Mouse (Mus musculus) liver, embryonic 12.5 days (tissue): ENCODE measurements around the gene Scd3. TPM values are rescaled to one million over a fixed set of nuclear protein-coding genes. Genes with fewer than 3 reads are reported as not detected.

ENCODE experiments used
- ATAC-seq: fragments of 200-750 bp; cut with Nextera tagmentation; 2 replicates; pipeline ENCODE4 v1.8.0; 2017; ENCODE audit warnings: moderate number of reproducible peaks, mild to moderate bottlenecking, moderate library complexity
- H3K27ac ChIP-seq: fragments of 300-500 bp; sonication (generic); 2 replicates; pipeline ENCODE4 v1.5.1; 2016; ENCODE audit warnings: mild to moderate bottlenecking
- H3K27me3 ChIP-seq: fragments of 300-500 bp; sonication (generic); replicated peaks from 2 replicates; pipeline ENCODE4 v1.6.1; 2016; ENCODE audit warnings: mild to moderate bottlenecking, moderate library complexity
- H3K36me3 ChIP-seq: fragments of 300-500 bp; sonication (generic); 2 replicates; pipeline ENCODE4 v1.6.1; 2016; ENCODE audit warnings: mild to moderate bottlenecking, moderate library complexity
- H3K4me1 ChIP-seq: fragments of 300-500 bp; sonication (generic); 2 replicates; pipeline ENCODE4 v1.6.1; 2016
- H3K4me2 ChIP-seq: fragments of 300-500 bp; sonication (generic); 2 replicates; pipeline ENCODE4 v1.6.1; 2016; ENCODE audit warnings: mild to moderate bottlenecking, moderate library complexity
- H3K4me3 ChIP-seq: fragments of 300-500 bp; sonication (generic); 2 replicates; pipeline ENCODE4 v1.5.1; 2016; ENCODE audit warnings: mild to moderate bottlenecking, moderate library complexity
- H3K9ac ChIP-seq: fragments of 300-500 bp; sonication (generic); 2 replicates; pipeline ENCODE4 v1.6.1; 2016; ENCODE audit warnings: mild to moderate bottlenecking, moderate library complexity
- H3K9me3 ChIP-seq: fragments of 300-500 bp; sonication (generic); replicated peaks from 2 replicates; pipeline ENCODE4 v1.6.1; 2016; ENCODE audit warnings: mild to moderate bottlenecking, moderate library complexity
- WGBS: fragments of 180-500 bp; shearing (Covaris S2); methylation state at CpG from one replicate; pipeline ENCODE4 v1.1.7; 2016; ENCODE audit not compliant: insufficient replicate concordance; 5-methylcytosine and 5-hydroxymethylcytosine counted together
- polyA plus RNA-seq: library from polyadenylated mRNA; unstranded; fragments of >200 nt; fragmentation: Nextera tagmentation; extraction: Ambion mirVana; gene quantifications from 2 replicates; pipeline ENCODE4 v1.2.1, GENCODE M21; 2016

Gene Scd3
- polyA plus RNA-seq, 1 experiment from 2014 or later = not detected

DNA sequence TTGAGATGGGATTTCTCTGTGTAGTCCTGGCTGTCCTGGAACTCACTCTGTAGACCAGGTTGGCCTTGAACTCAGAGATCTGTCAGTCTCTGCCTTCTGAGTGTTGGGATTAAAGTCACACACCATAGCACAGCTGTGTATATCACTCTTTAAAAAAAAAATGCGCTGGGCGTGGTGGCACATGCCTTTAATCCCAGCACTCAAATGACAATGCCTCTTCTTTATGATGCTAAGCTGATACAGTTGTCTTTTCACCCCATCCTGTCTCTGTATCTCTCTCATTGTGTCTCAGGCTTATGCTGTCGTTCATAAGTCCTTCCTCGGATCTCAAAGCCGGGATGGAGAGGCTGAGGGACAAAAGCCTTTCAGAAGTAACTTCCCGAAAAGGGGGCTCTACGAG is 58.7 kb downstream of the Scd3 start:
- Histone ChIP-seq H3K36me3 (no peaks in the 10 kb centered on the region), H3K9ac (no peak overlapping the region), H3K4me3 (no peak overlapping the region), H3K4me1 (peaks cover 33% of the 10 kb centered on the region), H3K4me2 (no peak overlapping the region), H3K9me3 (no peaks in the 10 kb centered on the region), H3K27ac (no peak overlapping the region), H3K27me3 (no peaks in the 10 kb centered on the region)
- ATAC-seq = no peak
- 78% methylated on average over 7 of the region's 7 CpGs for WGBS

DNA sequence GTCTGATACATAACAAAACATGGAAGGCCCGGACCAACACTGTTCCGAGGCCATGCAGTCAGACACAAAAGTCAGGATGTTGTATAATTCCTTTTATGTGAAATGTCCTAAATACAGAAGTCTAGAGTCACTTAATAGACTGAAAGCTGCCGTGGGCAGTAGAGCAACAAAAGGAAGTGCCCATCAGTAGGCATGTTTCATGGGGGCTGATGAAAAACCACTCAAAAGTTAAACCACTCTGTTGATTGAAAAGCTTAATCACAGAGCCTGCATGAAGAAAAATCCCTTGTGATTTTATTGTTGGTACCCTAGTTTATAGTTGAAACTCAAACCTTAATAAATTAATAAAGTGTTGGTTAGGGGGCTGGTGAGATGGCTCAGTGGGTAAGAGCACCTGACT is 60.5 kb downstream of the Scd3 start:
- ATAC-seq = no peak
- no peak overlapping the region for H3K4me3 ChIP-seq
- no peak overlapping the region for H3K9ac ChIP-seq
- no peaks in the 10 kb centered on the region for H3K27me3 ChIP-seq
- H3K9me3 ChIP-seq = no peaks in the 10 kb centered on the region
- peaks cover 45% of the 10 kb centered on the region for H3K4me1 ChIP-seq
- no peaks in the 10 kb centered on the region for H3K36me3 ChIP-seq
- 79% methylated on average over 3 of the region's 3 CpGs for WGBS
- no peak overlapping the region for H3K27ac ChIP-seq
- H3K4me2 ChIP-seq = no peak overlapping the region

DNA sequence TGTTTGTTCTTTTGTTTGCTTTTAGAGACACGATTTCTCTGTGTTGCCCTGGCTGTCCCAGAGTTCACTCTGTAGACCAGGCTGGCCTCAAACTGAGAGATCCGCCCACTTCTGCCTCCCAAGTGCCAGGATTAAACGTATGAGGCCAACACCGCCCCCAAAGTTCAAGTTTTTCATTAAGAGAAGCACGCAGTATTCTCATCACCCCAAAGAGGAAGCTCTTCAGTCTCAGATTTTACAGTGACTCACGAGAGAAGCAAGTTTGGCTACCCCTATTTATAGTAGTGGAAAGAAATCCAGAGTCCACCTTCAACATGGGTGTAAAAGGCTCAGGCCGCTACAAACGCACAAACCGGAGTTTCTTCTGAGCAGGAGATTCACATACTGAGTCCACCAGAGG is 61.2 kb downstream of the Scd3 start:
- Histone ChIP-seq H3K27ac (no peak overlapping the region), H3K36me3 (no peaks in the 10 kb centered on the region), H3K9me3 (no peaks in the 10 kb centered on the region), H3K9ac (no peak overlapping the region), H3K4me3 (no peak overlapping the region), H3K4me2 (no peak overlapping the region), H3K27me3 (no peaks in the 10 kb centered on the region), H3K4me1 (peaks cover 45% of the 10 kb centered on the region)
- no peak for ATAC-seq
- WGBS = 52% methylated on average over 9 of the region's 9 CpGs

DNA sequence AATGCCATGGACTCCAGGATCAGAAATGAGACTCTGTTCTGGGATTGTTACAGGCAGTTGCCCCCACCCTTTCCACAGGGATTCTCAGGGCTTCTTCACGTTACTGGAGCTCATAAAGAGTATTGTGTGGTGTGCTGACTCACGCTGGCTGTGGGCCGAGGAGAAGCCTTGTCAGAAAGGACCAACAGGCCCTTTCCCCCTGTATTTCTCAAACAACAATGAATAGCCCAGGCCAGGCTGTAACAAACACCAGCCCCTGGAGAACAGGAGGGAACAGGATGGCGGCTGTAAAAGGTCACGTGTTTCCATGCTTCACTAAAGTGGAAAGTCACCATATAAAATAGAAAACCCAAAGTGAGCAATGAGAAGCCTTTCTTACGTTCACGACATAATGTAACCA is 62.2 kb downstream of the Scd3 start:
- no peak overlapping the region for H3K4me3 ChIP-seq
- peak overlapping the region; percentile 86; the same call in 1 of the 2 replicates for H3K4me2 ChIP-seq
- no peak for ATAC-seq
- no peaks in the 10 kb centered on the region for H3K9me3 ChIP-seq
- H3K36me3 ChIP-seq = no peaks in the 10 kb centered on the region
- peaks cover 45% of the 10 kb centered on the region for H3K4me1 ChIP-seq
- peak overlapping the region; percentile 68 for H3K27ac ChIP-seq
- WGBS = 64% methylated on average over 7 of the region's 7 CpGs
- H3K9ac ChIP-seq = peak overlapping the region; percentile 34; the same call in 1 of the 2 replicates
- H3K27me3 ChIP-seq = no peaks in the 10 kb centered on the region

DNA sequence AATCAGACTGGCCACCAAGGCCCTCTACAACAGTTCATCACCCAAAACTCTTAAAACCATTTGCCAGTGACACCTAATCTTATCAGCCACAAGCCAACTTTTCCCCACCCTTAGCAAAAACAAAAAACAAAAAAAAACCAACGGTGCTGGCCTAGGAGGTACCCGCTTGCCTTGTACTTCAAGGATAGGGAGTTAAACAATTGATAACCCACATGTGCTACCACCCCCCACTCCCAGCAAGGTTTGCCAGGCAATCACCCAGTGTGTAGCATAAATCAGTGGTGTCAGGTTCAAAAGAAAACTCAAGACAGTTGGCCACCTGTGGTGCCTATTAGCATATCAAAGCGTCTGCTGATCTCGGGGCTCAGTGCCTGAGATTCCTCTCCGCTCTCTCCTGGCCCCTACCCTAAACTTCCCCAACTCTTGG is 62.9 kb downstream of the Scd3 start:
- Histone ChIP-seq H3K27me3 (no peaks in the 10 kb centered on the region), H3K4me1 (peaks cover 45% of the 10 kb centered on the region), H3K4me2 (peak overlapping the region; percentile 86), H3K27ac (peak overlapping the region; percentile 93), H3K4me3 (no peak overlapping the region; the same call in 1 of the 2 replicates), H3K36me3 (no peaks in the 10 kb centered on the region), H3K9me3 (no peaks in the 10 kb centered on the region), H3K9ac (peak overlapping the region; percentile 75)
- WGBS = 30% methylated on average over 5 of the region's 5 CpGs
- ATAC-seq = peak; percentile 2; the same call in 1 of the 2 replicates

DNA sequence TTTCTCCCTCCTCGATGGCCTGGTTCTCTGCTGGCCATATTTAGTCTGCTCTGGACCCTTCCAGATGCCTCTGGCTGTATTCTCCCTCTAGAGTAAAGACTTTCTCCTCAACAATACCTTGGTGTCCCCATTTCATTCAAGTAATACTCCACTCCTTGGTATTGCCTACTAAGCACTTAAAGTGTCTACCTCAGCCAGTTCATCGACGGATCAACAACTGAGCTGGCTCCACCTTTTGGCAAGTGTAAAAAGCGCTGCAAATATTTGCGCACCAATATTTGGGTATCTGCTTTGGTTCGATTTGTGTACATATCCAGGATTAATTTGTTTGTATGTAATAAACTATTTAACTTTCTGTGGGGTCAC is 63.4 kb downstream of the Scd3 start:
- peak; percentile 18; the same call in 1 of the 2 replicates for ATAC-seq
- Histone ChIP-seq H3K9ac (peak overlapping the region; percentile 75), H3K27me3 (no peaks in the 10 kb centered on the region), H3K27ac (peak overlapping the region; percentile 93), H3K4me1 (peaks cover 45% of the 10 kb centered on the region), H3K4me3 (peak overlapping the region; percentile 68), H3K36me3 (no peaks in the 10 kb centered on the region), H3K4me2 (peak overlapping the region; percentile 86), H3K9me3 (no peaks in the 10 kb centered on the region)
- WGBS = 16% methylated on average over 6 of the region's 6 CpGs

DNA sequence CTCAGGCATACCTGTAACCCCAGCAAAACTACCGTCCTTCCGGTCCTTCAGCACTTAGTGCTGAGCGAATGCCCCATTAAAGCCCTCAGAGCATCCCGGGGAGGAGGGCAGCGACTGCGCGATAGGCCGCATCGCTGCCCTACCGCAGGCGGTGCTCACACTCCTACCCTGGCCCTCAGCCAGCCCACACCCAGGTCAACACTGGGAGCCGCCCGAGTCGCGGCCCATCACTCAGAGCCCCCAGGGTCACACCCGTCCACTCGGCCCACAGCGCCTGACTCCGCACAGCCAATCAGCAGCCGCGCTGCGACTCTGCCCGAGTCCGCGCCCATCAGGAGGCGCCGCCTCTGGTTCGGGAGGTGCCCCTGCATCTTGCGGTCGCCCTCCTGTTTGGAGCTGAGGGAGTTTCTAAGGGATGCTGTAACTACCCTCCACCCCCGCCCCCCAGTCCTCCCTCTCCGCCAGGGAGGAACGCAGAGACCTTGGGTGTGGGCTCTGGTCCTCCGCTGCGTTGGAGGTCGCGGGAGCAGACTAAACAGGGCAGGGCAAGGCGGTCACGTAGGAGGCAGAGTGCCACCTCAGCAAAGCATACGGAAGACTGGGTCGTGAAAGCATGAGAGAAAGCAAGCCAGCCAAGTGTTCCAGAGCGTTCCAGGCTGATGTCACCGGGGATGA is 63.9 kb downstream of the Scd3 start:
- no peaks in the 10 kb centered on the region for H3K9me3 ChIP-seq
- peaks cover 45% of the 10 kb centered on the region for H3K4me1 ChIP-seq
- peak overlapping the region; percentile 93 for H3K27ac ChIP-seq
- peak overlapping the region; percentile 75 for H3K9ac ChIP-seq
- no peaks in the 10 kb centered on the region for H3K36me3 ChIP-seq
- no peaks in the 10 kb centered on the region for H3K27me3 ChIP-seq
- H3K4me3 ChIP-seq = peak overlapping the region; percentile 68
- WGBS = under 1% methylated on average over 43 of the region's 43 CpGs
- ATAC-seq = peak; percentile 99
- peak overlapping the region; percentile 86 for H3K4me2 ChIP-seq

DNA sequence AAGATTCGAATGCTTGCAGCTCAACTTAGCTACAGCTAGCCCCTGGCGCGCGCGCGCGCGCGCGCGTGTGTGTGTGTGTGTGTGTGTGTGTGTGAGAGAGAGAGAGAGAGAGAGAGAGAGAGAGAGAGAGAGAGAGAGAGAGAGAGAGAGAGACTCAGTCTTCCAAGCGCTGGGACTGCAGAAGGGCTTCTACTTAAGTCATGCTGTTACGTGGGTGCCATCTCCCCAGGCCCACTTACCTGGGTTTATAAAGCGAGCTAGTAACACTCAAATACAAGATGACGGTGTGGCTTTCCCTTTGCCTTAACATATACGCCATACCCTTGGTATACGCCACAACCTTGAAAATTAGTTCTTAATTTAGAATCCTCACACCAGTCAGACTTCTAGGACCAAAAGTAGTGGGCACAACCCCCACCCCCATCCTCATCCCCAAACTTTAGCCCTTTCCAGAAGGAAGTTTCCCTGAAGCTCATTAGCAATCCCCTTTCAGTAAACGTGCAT is 64.5 kb downstream of the Scd3 start:
- no peaks in the 10 kb centered on the region for H3K27me3 ChIP-seq
- peak overlapping the region; percentile 86 for H3K4me2 ChIP-seq
- no peaks in the 10 kb centered on the region for H3K9me3 ChIP-seq
- peak overlapping the region; percentile 75 for H3K9ac ChIP-seq
- ATAC-seq = no peak
- 19% methylated on average over 18 of the region's 18 CpGs for WGBS
- peak overlapping the region; percentile 68 for H3K4me3 ChIP-seq
- no peaks in the 10 kb centered on the region for H3K36me3 ChIP-seq
- H3K4me1 ChIP-seq = peaks cover 45% of the 10 kb centered on the region
- H3K27ac ChIP-seq = peak overlapping the region; percentile 93

DNA sequence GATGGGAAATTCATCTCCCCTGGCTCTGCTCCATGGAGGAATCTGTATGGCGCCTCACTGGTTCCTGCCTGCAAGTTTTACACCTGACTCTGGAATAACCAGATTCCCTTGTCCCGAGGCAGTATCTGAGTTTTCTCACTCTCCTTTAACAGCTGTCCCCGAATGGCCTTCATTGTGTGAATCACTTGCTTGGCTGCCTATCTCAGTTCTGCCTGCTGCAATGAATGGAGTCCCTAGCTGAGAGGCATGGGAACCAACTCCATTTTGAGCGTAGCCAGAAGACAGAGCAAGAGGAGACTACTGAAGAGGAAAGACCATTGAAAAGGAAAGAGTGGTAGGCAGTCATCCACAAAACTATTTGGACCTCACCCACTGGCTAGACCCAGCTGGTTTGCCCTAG is 70.6 kb downstream of the Scd3 start:
- H3K4me2 ChIP-seq = no peak overlapping the region
- no peak overlapping the region for H3K9ac ChIP-seq
- 70% methylated on average over 4 of the region's 4 CpGs for WGBS
- no peaks in the 10 kb centered on the region for H3K9me3 ChIP-seq
- no peak overlapping the region for H3K27ac ChIP-seq
- H3K36me3 ChIP-seq = no peaks in the 10 kb centered on the region
- no peak overlapping the region for H3K4me3 ChIP-seq
- no peaks in the 10 kb centered on the region for H3K4me1 ChIP-seq
- ATAC-seq = no peak
- peaks cover 10% of the 10 kb centered on the region for H3K27me3 ChIP-seq

DNA sequence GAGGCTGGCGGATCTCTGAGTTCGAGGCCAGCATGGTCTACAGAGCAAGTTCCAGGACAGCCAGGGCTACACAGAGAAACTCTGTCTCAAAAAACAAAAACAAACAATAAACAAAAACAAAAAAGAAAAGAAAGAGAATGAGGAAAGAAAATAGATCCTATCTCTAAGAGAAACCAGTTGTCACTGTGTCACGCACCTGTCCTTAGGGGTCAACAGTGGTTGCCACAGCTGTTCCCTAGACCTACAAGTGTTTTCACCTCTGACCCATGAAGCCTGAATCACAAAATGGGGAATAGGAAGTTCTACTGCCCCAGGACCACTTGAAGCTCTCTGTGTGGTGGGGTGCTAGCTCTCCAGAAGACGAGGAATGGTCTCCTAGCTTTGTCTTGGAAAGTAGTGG is 71.4 kb downstream of the Scd3 start:
- Histone ChIP-seq H3K27ac (no peak overlapping the region), H3K4me1 (no peaks in the 10 kb centered on the region), H3K4me3 (no peak overlapping the region), H3K9me3 (no peaks in the 10 kb centered on the region), H3K36me3 (no peaks in the 10 kb centered on the region), H3K9ac (no peak overlapping the region), H3K4me2 (no peak overlapping the region), H3K27me3 (peaks cover 10% of the 10 kb centered on the region)
- no peak for ATAC-seq
- WGBS = 76% methylated on average over 4 of the region's 4 CpGs

DNA sequence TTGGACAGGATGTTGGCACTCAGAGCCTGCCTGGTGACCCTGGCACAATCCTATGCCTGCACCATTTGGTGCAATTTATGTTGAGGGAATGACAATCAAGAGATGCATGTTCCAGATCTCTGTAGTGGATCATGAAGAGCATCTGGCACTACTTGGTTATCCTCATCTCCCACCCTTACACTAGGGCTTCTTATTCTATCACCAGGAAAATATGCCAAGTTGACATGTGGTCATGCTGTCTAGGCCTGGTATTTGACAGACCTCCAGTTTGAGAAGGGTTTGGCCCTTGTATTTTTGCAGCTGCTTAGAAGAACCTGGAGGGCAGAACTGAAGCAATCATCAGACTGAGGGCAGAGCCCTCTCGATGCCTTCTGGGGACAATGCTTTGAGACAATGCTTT is 72.3 kb downstream of the Scd3 start:
- no peak overlapping the region for H3K4me3 ChIP-seq
- 68% methylated on average over 1 of the region's 1 CpGs for WGBS
- H3K9ac ChIP-seq = no peak overlapping the region
- H3K27me3 ChIP-seq = peaks cover 10% of the 10 kb centered on the region
- H3K4me2 ChIP-seq = no peak overlapping the region
- no peak for ATAC-seq
- no peaks in the 10 kb centered on the region for H3K36me3 ChIP-seq
- no peak overlapping the region for H3K27ac ChIP-seq
- peaks cover 5% of the 10 kb centered on the region; the same call in 1 of the 2 replicates for H3K4me1 ChIP-seq
- no peaks in the 10 kb centered on the region for H3K9me3 ChIP-seq

DNA sequence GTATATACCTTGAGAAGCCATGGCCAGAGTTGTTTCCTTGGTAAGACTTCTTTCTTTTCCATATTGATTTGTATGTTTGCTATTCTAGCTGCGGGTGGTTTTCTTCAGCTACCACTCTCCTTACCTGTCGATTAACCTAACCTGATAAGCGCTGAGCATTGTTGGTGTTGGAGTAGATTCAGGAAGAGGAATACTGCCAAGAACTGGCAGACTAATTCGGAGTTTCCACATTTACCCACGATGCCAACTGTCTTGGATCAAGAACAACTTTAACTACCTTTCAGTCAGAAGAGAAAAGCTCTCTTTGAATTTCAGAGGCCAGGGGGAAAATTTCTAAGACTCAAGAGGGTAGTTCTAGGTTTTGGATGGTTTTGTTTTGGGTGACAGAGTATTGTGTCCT is 73.8 kb downstream of the Scd3 start:
- H3K4me3 ChIP-seq = no peak overlapping the region
- H3K27ac ChIP-seq = no peak overlapping the region
- WGBS = 78% methylated on average over 5 of the region's 5 CpGs
- H3K9me3 ChIP-seq = no peaks in the 10 kb centered on the region
- no peak overlapping the region for H3K9ac ChIP-seq
- ATAC-seq = no peak
- H3K27me3 ChIP-seq = peaks cover 10% of the 10 kb centered on the region
- peaks cover 19% of the 10 kb centered on the region for H3K4me1 ChIP-seq
- no peak overlapping the region for H3K4me2 ChIP-seq
- H3K36me3 ChIP-seq = no peaks in the 10 kb centered on the region

DNA sequence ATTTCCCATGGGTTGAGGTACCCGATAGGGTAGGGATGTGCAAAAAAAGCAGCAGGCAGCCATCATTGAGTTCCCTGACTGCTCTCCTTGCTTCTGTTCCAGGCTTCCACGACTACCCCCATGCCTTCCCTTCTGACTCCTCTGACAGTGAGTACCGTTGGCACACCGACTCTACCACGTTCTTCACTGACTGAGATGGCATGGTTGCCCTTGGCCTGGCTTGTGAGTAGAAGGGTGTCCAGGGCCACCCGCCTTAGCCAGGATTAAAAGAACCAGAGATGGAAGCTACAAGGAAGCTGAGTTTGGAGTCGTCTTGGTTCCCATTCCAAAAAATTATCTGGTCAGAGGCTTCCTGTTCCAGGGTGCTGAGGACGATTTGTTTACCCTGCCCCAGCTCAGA is 74.9 kb downstream of the Scd3 start:
- no peaks in the 10 kb centered on the region for H3K36me3 ChIP-seq
- H3K4me1 ChIP-seq = peaks cover 30% of the 10 kb centered on the region
- H3K27me3 ChIP-seq = peaks cover 10% of the 10 kb centered on the region
- H3K4me3 ChIP-seq = no peak overlapping the region
- no peak overlapping the region for H3K9ac ChIP-seq
- no peaks in the 10 kb centered on the region for H3K9me3 ChIP-seq
- no peak overlapping the region for H3K4me2 ChIP-seq
- H3K27ac ChIP-seq = no peak overlapping the region
- no peak for ATAC-seq
- 74% methylated on average over 8 of the region's 8 CpGs for WGBS
